In genomic region chr10:59470451-59470850, GRCm38 (mm10) we compare ENCODE assay signal across 12 mouse cellular contexts. TPM values are rescaled to one million over a fixed set of nuclear protein-coding genes. Genes with fewer than 3 reads are reported as not detected.
DNase-seq lines count a peak whose midpoint lies in the region; ATAC-seq and TF ChIP-seq lines count a peak whose summit lies in the region.
"Had no signal": no experiment of that assay in that cellular context is flagged by ENCODE, and none has a peak within 500 bp of the region (broad histone marks: within the 10 kb centered on the region; RNA-seq: fewer than 3 reads in every experiment).

No protein-coding gene starts in this region.

- H3K79me2 ChIP-seq in liver, adult 2 months (ENCODE audit: control insufficient read depth, insufficient read depth, low read length) = 0 out of 2 replicates have a peak, but pooled peaks cover 2% of the 10 kb centered on the region

- H3K4me1 ChIP-seq in liver, adult 2 months (ENCODE audit: control insufficient read depth, insufficient read depth, low read length) = peaks cover 3% of the 10 kb centered on the region; the same call in 1 of the 2 replicates
- no peaks in the 10 kb centered on the region for H3K4me1 ChIP-seq in lung, adult 2 months (ENCODE audit: control insufficient read depth, insufficient read depth, low read length)

- no peak for TF ChIP-seq CTCF in liver, adult 2 months (IDR thresholded peaks at IDR 0.05; ENCODE audit: low read depth, low read length)
- no peak for TF ChIP-seq CTCF in lung, adult 2 months (IDR thresholded peaks at IDR 0.05; ENCODE audit: insufficient read depth, low read length)

- H3K4me3 ChIP-seq in liver, adult 2 months (ENCODE audit: insufficient read depth, low read depth, low read length) = no peak overlapping the region
- no peak overlapping the region for H3K4me3 ChIP-seq in lung, adult 2 months (replicated peaks; ENCODE audit: extremely low read depth, low read depth, low read length)
- H3K4me3 ChIP-seq: hindbrain, embryonic 15.5 days; left cerebral cortex, adult 2 months had no signal

- ATAC-seq in megakaryocyte, adult 5-6 weeks (ENCODE audit: poor library complexity, severe bottlenecking) = no peak

- no peak overlapping the region for H3K9ac ChIP-seq in liver, adult 2 months (ENCODE audit: low read depth, low read length)
- H3K9ac ChIP-seq: hindbrain, embryonic 15.5 days had no signal

- no peak for TF ChIP-seq POLR2A in liver, adult 2 months (IDR thresholded peaks at IDR 0.05; ENCODE audit: extremely low read depth, insufficient read depth, low read length)
- TF ChIP-seq POLR2A in lung, adult 2 months (IDR thresholded peaks at IDR 0.05; ENCODE audit: borderline replicate concordance, extremely low read depth, low read depth, low read length) = no peak

- no peak overlapping the region for H3K27ac ChIP-seq in liver, adult 2 months (replicated peaks; ENCODE audit: insufficient read depth, low read depth, low read length)
- H3K27ac ChIP-seq: hindbrain, embryonic 15.5 days; left cerebral cortex, adult 2 months had no signal

- 53% methylated on average over 5 of the region's 5 CpGs for WGBS in liver, adult 2 months
- 67% methylated on average over 5 of the region's 5 CpGs for WGBS in lung, adult 2 months

- H3K27me3 ChIP-seq in liver, adult 2 months (ENCODE audit: control insufficient read depth, insufficient read depth, low read length) = no peaks in the 10 kb centered on the region
- H3K27me3 ChIP-seq: hindbrain, embryonic 15.5 days had no signal

- peak; percentile 59 for DNase-seq in liver, adult 2 months (ENCODE audit: extremely low read depth, low read depth, low spot score)
- no peak for DNase-seq in liver
- DNase-seq in cerebellum, adult 8-10 months = peak; percentile 74
- peak; percentile 64 for DNase-seq in gastrocnemius, postnatal 25 days
- DNase-seq in layer of hippocampus, postnatal 10 days (ENCODE audit: low spot score in 2 of 2) = peak; percentile 57 to 68
- DNase-seq in lung, adult 2 months = no peak
- no peak for DNase-seq in yolk sac, embryonic 10.5 days (ENCODE audit: low spot score)

- no peaks in the 10 kb centered on the region; the same call in 1 of the 2 replicates for H3K36me3 ChIP-seq in liver, adult 2 months (ENCODE audit: control insufficient read depth, insufficient read depth, low read length)

RNA-seq across cellular contexts. Expression of gene Oit3, which starts 28.9 kb away (rescaled TPM):
- total RNA-seq in liver, adult 2 months (2014; rRNA removed) = 30.1 and 32.8 TPM in 2 replicates
- 20.3 and 26.1 TPM in 2 replicates for polyA plus RNA-seq in liver, adult 2 months (2012; rRNA removed)
- under 1 TPM; 0.19 to 0.20 TPM for total RNA-seq in gastrocnemius, postnatal 25 days (2021)
- total RNA-seq in layer of hippocampus, postnatal 10 days (2021) = under 1 TPM; 0.11 to 0.37 TPM
- polyA plus RNA-seq in lung, adult 2 months (2012; rRNA removed) = 0.78 and 2.0 TPM in 2 replicates
- 0.50 and 1.2 TPM in 2 replicates for total RNA-seq in megakaryocyte, adult 5-6 weeks (2015)
- 0.66 and 7.1 TPM in 2 replicates for total RNA-seq in megakaryocyte, adult 5-6 weeks (2017)
- total RNA-seq: ES-E14 had no signal
- polyA plus RNA-seq: neural tube, embryonic 14.5 days had no signal

Comparison
In these comparisons a context has a peak if more than half of its experiments do, and no peak if none do; other contexts are left out.
1. DNase-seq: peak in liver, adult 2 months (single experiment), cerebellum, adult 8-10 months (single experiment), gastrocnemius, postnatal 25 days (single experiment) and layer of hippocampus, postnatal 10 days (2 of 2); none in liver (single experiment), lung, adult 2 months (single experiment) and yolk sac, embryonic 10.5 days (single experiment).